Mouse (Mus musculus) spleen, postnatal 10 days (tissue): ENCODE results near the gene Crb3.

Experiments
- DNase-seq, 2 experiments: peaks; one replicate each; pipeline ENCODE4 v3.0.0; 2021 to 2022; ENCODE audit warnings: low spot score in 2 of 2

Crb3 gene

GRCm38 (mm10) chr17:57058891-57059485 is at the start of gene Crb3:
Crb3 (plus strand) TSS chr17:57059105.
- no peak for DNase-seq

- no peak for DNase-seq
Measured at GRCm38 (mm10) chr17:57010911-57011235, 48.0 kb upstream of the Crb3 start.

- DNase-seq: peak; percentile 89 to 95
Measured at GRCm38 (mm10) chr17:57011236-57012141, 47.4 kb upstream of the Crb3 start, which contains the start of the genes Gtf2f1 and Gm17949. Gtf2f1 (minus strand) TSS chr17:57011288. Gm17949 (plus strand) TSS chr17:57011469.

- no peak for DNase-seq
Measured at GRCm38 (mm10) chr17:57012245-57012795, 46.6 kb upstream of the Crb3 start.

- DNase-seq: peak in 1 of 2 experiments; percentile 47
Measured at GRCm38 (mm10) chr17:57019693-57020092, 39.2 kb upstream of the Crb3 start.

- no peak for DNase-seq
Measured at GRCm38 (mm10) chr17:57020960-57021359, 37.9 kb upstream of the Crb3 start.

GRCm38 (mm10) chr17:57027471-57027870 is 31.4 kb upstream of the Crb3 start:
- DNase-seq: no peak

- DNase-seq: peak; percentile 34 to 47
Measured at GRCm38 (mm10) chr17:57029691-57030090, 29.2 kb upstream of the Crb3 start.

GRCm38 (mm10) chr17:57030931-57031660 is 27.8 kb upstream of the Crb3 start, which contains the start of gene Khsrp:
Khsrp (minus strand) TSS chr17:57031522.
- peak in 1 of 2 experiments; percentile 63 for DNase-seq

GRCm38 (mm10) chr17:57031661-57032420 is 27.1 kb upstream of the Crb3 start:
- peak; percentile 98 to 100 for DNase-seq

- no peak for DNase-seq
Measured at GRCm38 (mm10) chr17:57032854-57033253, 26.1 kb upstream of the Crb3 start.

- no peak for DNase-seq
Measured at GRCm38 (mm10) chr17:57038978-57039377, 19.9 kb upstream of the Crb3 start.

GRCm38 (mm10) chr17:57041554-57041953 is 17.4 kb upstream of the Crb3 start, which contains the start of gene Slc25a41:
Slc25a41 (minus strand) TSS chr17:57041654.
- no peak for DNase-seq

GRCm38 (mm10) chr17:57047406-57047805 is 11.5 kb upstream of the Crb3 start:
- DNase-seq: no peak

- DNase-seq: no peak
Measured at GRCm38 (mm10) chr17:57048816-57049215, 10.1 kb upstream of the Crb3 start.

- peak in 1 of 2 experiments; percentile 41 for DNase-seq
Measured at GRCm38 (mm10) chr17:57051679-57052078, 7.2 kb upstream of the Crb3 start.

- no peak for DNase-seq
Measured at GRCm38 (mm10) chr17:57056246-57056645, 2.7 kb upstream of the Crb3 start.

- DNase-seq: peak; percentile 31 to 68
Measured at GRCm38 (mm10) chr17:57059486-57059977, 627 bp downstream of the Crb3 start, which contains the start of gene Slc25a23. Slc25a23 (minus strand) TSS chr17:57059863.

GRCm38 (mm10) chr17:57060231-57060801 is 1.4 kb downstream of the Crb3 start:
- DNase-seq: peak; percentile 94

GRCm38 (mm10) chr17:57061069-57061468 is 2.2 kb downstream of the Crb3 start:
- no peak for DNase-seq
